Mouse (Mus musculus): ENCODE measurements around the gene Rbx1.

Gene Rbx1

GRCm38 (mm10) chr15:81483691-81484090 lies 17.6 kb downstream of the Rbx1 start:
- no peak for DNase-seq (ENCODE audit: low spot score in 2 of 2)

- DNase-seq (ENCODE audit: low spot score in 2 of 2), result no peak
Observed at GRCm38 (mm10) chr15:81485483-81485882, 19.4 kb downstream of the Rbx1 start.

- DNase-seq (ENCODE audit: low spot score in 2 of 2), result no peak
Observed at GRCm38 (mm10) chr15:81503466-81503865, 37.4 kb downstream of the Rbx1 start.

- no peak for DNase-seq (ENCODE audit: low spot score in 2 of 2)
Observed at GRCm38 (mm10) chr15:81503995-81504394, 37.9 kb downstream of the Rbx1 start.

GRCm38 (mm10) chr15:81507201-81507600 lies 41.1 kb downstream of the Rbx1 start:
- no peak for DNase-seq (ENCODE audit: low spot score in 2 of 2)

GRCm38 (mm10) chr15:81510621-81511020 lies 44.5 kb downstream of the Rbx1 start:
- DNase-seq (ENCODE audit: low spot score in 2 of 2), result no peak

GRCm38 (mm10) chr15:81511601-81512261 lies 45.6 kb downstream of the Rbx1 start:
- no peak for DNase-seq (ENCODE audit: low spot score in 2 of 2)

GRCm38 (mm10) chr15:81514111-81514971 lies 48.2 kb downstream of the Rbx1 start:
- DNase-seq (ENCODE audit: low spot score in 2 of 2), result peak; percentile 56 to 65

- no peak for DNase-seq (ENCODE audit: low spot score in 2 of 2)
Observed at GRCm38 (mm10) chr15:81515221-81515620, 49.1 kb downstream of the Rbx1 start.

GRCm38 (mm10) chr15:81518031-81518430 lies 51.9 kb downstream of the Rbx1 start:
- DNase-seq (ENCODE audit: low spot score in 2 of 2), result no peak

GRCm38 (mm10) chr15:81518761-81519160 lies 52.7 kb downstream of the Rbx1 start:
- DNase-seq (ENCODE audit: low spot score in 2 of 2), result no peak

- peak; percentile 14 to 31 for DNase-seq (ENCODE audit: low spot score in 2 of 2)
Observed at GRCm38 (mm10) chr15:81522036-81522751, 56.1 kb downstream of the Rbx1 start.

- DNase-seq (ENCODE audit: low spot score in 2 of 2), result no peak
Observed at GRCm38 (mm10) chr15:81522761-81523168, 56.7 kb downstream of the Rbx1 start.

GRCm38 (mm10) chr15:81523169-81523871 lies 57.2 kb downstream of the Rbx1 start:
- peak; percentile 87 to 92 for DNase-seq (ENCODE audit: low spot score in 2 of 2)

GRCm38 (mm10) chr15:81523901-81524300 lies 57.8 kb downstream of the Rbx1 start:
- no peak for DNase-seq (ENCODE audit: low spot score in 2 of 2)

Measured in frontal cortex, postnatal 10 days (tissue).